9 mouse cellular contexts compared by ENCODE assay signal in genomic region chr19:55876501-55876900, GRCm38 (mm10).
DNase-seq lines count a peak whose midpoint lies in the region; ATAC-seq and TF ChIP-seq lines count a peak whose summit lies in the region.
"Had no signal": no experiment of that assay in that cellular context is flagged by ENCODE, and none has a peak within 500 bp of the region (broad histone marks: within the 10 kb centered on the region; RNA-seq: fewer than 3 reads in every experiment).

No protein-coding gene starts in this region.

- no peak for TF ChIP-seq CTCF in stomach, postnatal 0 days (IDR thresholded peaks at IDR 0.05; ENCODE audit: low read depth)

- H3K9ac ChIP-seq in stomach, postnatal 0 days (ENCODE audit: low read length), result no peak overlapping the region

- DNase-seq in adrenal gland, postnatal 14 days, result peak; percentile 38
- no peak for DNase-seq in adrenal gland, postnatal 4 days (ENCODE audit: low spot score in 2 of 2)
- peak; percentile 29 for DNase-seq in right cerebral cortex, adult 18-20 months
- no peak for DNase-seq in right cerebral cortex, postnatal 4 days
- peak; percentile 20 to 25 for DNase-seq in layer of hippocampus, adult 8-10 months (ENCODE audit: low spot score in 2 of 2)
- no peak for DNase-seq in stomach, postnatal 0 days (ENCODE audit: low spot score)
- DNase-seq in ovary, postnatal 10 days (ENCODE audit: low spot score), result no peak
- no peak for DNase-seq in thymus, postnatal 25 days
- DNase-seq: cerebellum, adult 18-20 months had no signal

- H3K9me3 ChIP-seq in stomach, postnatal 0 days (ENCODE audit: control insufficient read depth, low read length), result no peaks in the 10 kb centered on the region

- H3K27me3 ChIP-seq in stomach, postnatal 0 days (ENCODE audit: control insufficient read depth, insufficient read depth, low read length), result no peaks in the 10 kb centered on the region

- H3K36me3 ChIP-seq in stomach, postnatal 0 days (ENCODE audit: control insufficient read depth, insufficient read depth, low read length), result no peaks in the 10 kb centered on the region

- H3K27ac ChIP-seq in stomach, postnatal 0 days (replicated peaks), result peak overlapping the region; percentile 69

- no peaks in the 10 kb centered on the region; the same call in 1 of the 2 replicates for H3K4me1 ChIP-seq in stomach, postnatal 0 days (replicated peaks; ENCODE audit: control insufficient read depth, insufficient read depth)

- H3K4me2 ChIP-seq in stomach, postnatal 0 days (replicated peaks; ENCODE audit: low read depth), result no peak overlapping the region

- no peak for TF ChIP-seq EP300 in stomach, postnatal 0 days (optimal IDR thresholded peaks at IDR 0.05)

- 16% methylated on average over 3 of the region's 3 CpGs for WGBS in stomach, postnatal 0 days

- ATAC-seq in stomach, postnatal 0 days (ENCODE audit: low FRiP score, low TSS enrichment), result peak; percentile 51

- H3K4me3 ChIP-seq in stomach, postnatal 0 days (ENCODE audit: low read depth, low read length), result no peak overlapping the region

Comparison
In these comparisons a context has a peak if more than half of its experiments do, and no peak if none do; other contexts are left out.
1. DNase-seq: peak in adrenal gland, postnatal 14 days (single experiment), right cerebral cortex, adult 18-20 months (single experiment) and layer of hippocampus, adult 8-10 months (2 of 2); none in adrenal gland, postnatal 4 days (0 of 2), right cerebral cortex, postnatal 4 days (single experiment), stomach, postnatal 0 days (single experiment), ovary, postnatal 10 days (single experiment) and thymus, postnatal 25 days (single experiment).